Mouse (Mus musculus): ENCODE data around the gene Gstp1. TPM values are rescaled to one million over a fixed set of nuclear protein-coding genes. Genes with fewer than 3 reads are reported as not detected.

Gstp1 gene
- polyA plus RNA-seq, 1 experiment from 2014 or later: 433 TPM

DNA sequence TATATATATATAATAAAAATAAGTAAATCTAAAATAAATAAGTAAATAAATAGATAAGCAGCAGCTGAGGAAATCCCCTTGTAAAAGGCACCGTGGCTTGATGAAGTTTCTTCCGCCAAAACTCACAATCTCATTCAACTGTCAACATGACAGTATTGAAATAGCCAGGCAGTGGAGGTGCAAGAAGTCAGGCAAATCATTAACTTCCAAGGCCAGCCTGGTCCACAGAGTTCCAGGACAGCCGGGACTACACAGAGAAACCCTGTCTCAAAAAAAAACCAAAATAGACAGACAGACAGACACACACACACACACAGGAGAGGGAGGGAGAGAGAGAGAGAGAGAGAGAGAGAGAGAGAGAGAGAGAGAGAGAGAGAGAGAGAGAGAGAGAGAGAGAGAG lies 4.5 kb downstream of the Gstp1 start:
- H3K36me3 ChIP-seq (ENCODE audit: control insufficient read depth, insufficient read depth, low read length): peaks cover 3% of the 10 kb centered on the region; the same call in 1 of the 2 replicates
- H3K27me3 ChIP-seq (ENCODE audit: control insufficient read depth, insufficient read depth, low read depth, low read length): no peaks in the 10 kb centered on the region
- no peak overlapping the region for H3K4me2 ChIP-seq (ENCODE audit: low read depth, low read length)
- 51% methylated on average over 3 of the region's 3 CpGs for WGBS
- no peak overlapping the region for H3K27ac ChIP-seq (ENCODE audit: low read length)
- no peaks in the 10 kb centered on the region for H3K9me3 ChIP-seq (ENCODE audit: control insufficient read depth, low read length)
- H3K4me1 ChIP-seq (replicated peaks; ENCODE audit: control insufficient read depth, insufficient read depth, low read length): peaks cover 8% of the 10 kb centered on the region
- no peak overlapping the region for H3K9ac ChIP-seq (ENCODE audit: low read length)
- no peak overlapping the region for H3K4me3 ChIP-seq (ENCODE audit: low read length)
- no peak for ATAC-seq (ENCODE audit: low read depth)

GRCm38 (mm10) chr19:4032668-4033067 lies 5.1 kb downstream of the Gstp1 start:
- Histone ChIP-seq H3K36me3 (ENCODE audit: control insufficient read depth, insufficient read depth, low read length) (peaks cover 3% of the 10 kb centered on the region; the same call in 1 of the 2 replicates), H3K4me1 (replicated peaks; ENCODE audit: control insufficient read depth, insufficient read depth, low read length) (peaks cover 5% of the 10 kb centered on the region; the same call in 1 of the 2 replicates), H3K9me3 (ENCODE audit: control insufficient read depth, low read length) (no peaks in the 10 kb centered on the region), H3K27me3 (ENCODE audit: control insufficient read depth, insufficient read depth, low read depth, low read length) (no peaks in the 10 kb centered on the region), H3K4me3 (ENCODE audit: low read length) (no peak overlapping the region), H3K4me2 (ENCODE audit: low read depth, low read length) (no peak overlapping the region), H3K9ac (ENCODE audit: low read length) (no peak overlapping the region), H3K27ac (ENCODE audit: low read length) (no peak overlapping the region)
- 45% methylated on average over 7 of the region's 7 CpGs for WGBS
- ATAC-seq (ENCODE audit: low read depth): no peak

DNA sequence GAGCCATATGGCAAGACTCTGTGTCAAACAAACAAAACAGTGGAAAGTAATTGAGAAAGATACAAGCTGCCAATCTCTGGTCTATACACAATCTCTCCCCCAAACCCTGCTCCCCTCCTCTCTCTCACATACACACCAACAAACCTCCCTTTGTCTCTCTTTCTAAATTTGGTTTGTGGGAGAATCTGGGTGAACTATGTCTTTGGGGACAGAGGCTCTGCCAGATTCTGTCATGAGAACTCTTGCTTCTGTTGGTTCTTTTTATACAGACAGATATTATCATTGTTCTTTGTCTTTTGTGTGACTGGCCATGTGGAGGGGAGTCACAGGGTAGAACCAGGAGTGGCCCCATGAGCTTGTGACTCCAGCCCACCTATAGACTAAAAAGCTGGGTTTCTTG lies 10.2 kb downstream of the Gstp1 start:
- H3K9ac ChIP-seq (ENCODE audit: low read length): no peak overlapping the region
- H3K9me3 ChIP-seq (ENCODE audit: control insufficient read depth, low read length): peaks cover 2% of the 10 kb centered on the region; the same call in 1 of the 2 replicates
- H3K4me2 ChIP-seq (ENCODE audit: low read depth, low read length): no peak overlapping the region
- H3K4me1 ChIP-seq (replicated peaks; ENCODE audit: control insufficient read depth, insufficient read depth, low read length): no peaks in the 10 kb centered on the region
- no peak overlapping the region for H3K4me3 ChIP-seq (ENCODE audit: low read length)
- no peaks in the 10 kb centered on the region for H3K36me3 ChIP-seq (ENCODE audit: control insufficient read depth, insufficient read depth, low read length)
- H3K27me3 ChIP-seq (ENCODE audit: control insufficient read depth, insufficient read depth, low read depth, low read length): no peaks in the 10 kb centered on the region
- ATAC-seq (ENCODE audit: low read depth): no peak
- H3K27ac ChIP-seq (ENCODE audit: low read length): no peak overlapping the region

GRCm38 (mm10) chr19:4023185-4023584 lies 14.6 kb downstream of the Gstp1 start:
- Histone ChIP-seq H3K36me3 (ENCODE audit: control insufficient read depth, insufficient read depth, low read length) (no peaks in the 10 kb centered on the region), H3K27ac (ENCODE audit: low read length) (no peak overlapping the region), H3K27me3 (ENCODE audit: control insufficient read depth, insufficient read depth, low read depth, low read length) (no peaks in the 10 kb centered on the region), H3K9ac (ENCODE audit: low read length) (no peak overlapping the region), H3K4me1 (replicated peaks; ENCODE audit: control insufficient read depth, insufficient read depth, low read length) (peaks cover 2% of the 10 kb centered on the region; the same call in 1 of the 2 replicates), H3K4me2 (ENCODE audit: low read depth, low read length) (no peak overlapping the region), H3K9me3 (ENCODE audit: control insufficient read depth, low read length) (peaks cover 2% of the 10 kb centered on the region; the same call in 1 of the 2 replicates), H3K4me3 (ENCODE audit: low read length) (no peak overlapping the region)
- no peak for ATAC-seq (ENCODE audit: low read depth)
- WGBS: 48% methylated on average over 7 of the region's 7 CpGs

- ATAC-seq (ENCODE audit: low read depth): peak; percentile 94
- Histone ChIP-seq H3K27me3 (ENCODE audit: control insufficient read depth, insufficient read depth, low read depth, low read length) (no peaks in the 10 kb centered on the region), H3K4me2 (ENCODE audit: low read depth, low read length) (no peak overlapping the region), H3K9me3 (ENCODE audit: control insufficient read depth, low read length) (no peaks in the 10 kb centered on the region), H3K9ac (ENCODE audit: low read length) (peak overlapping the region; percentile 31; the same call in 1 of the 2 replicates), H3K4me3 (ENCODE audit: low read length) (no peak overlapping the region), H3K4me1 (replicated peaks; ENCODE audit: control insufficient read depth, insufficient read depth, low read length) (peaks cover 2% of the 10 kb centered on the region; the same call in 1 of the 2 replicates), H3K36me3 (ENCODE audit: control insufficient read depth, insufficient read depth, low read length) (no peaks in the 10 kb centered on the region), H3K27ac (ENCODE audit: low read length) (no peak overlapping the region)
- 24% methylated on average over 18 of the region's 18 CpGs for WGBS
Measured at GRCm38 (mm10) chr19:4018743-4019583, 18.8 kb downstream of the Gstp1 start.

DNA sequence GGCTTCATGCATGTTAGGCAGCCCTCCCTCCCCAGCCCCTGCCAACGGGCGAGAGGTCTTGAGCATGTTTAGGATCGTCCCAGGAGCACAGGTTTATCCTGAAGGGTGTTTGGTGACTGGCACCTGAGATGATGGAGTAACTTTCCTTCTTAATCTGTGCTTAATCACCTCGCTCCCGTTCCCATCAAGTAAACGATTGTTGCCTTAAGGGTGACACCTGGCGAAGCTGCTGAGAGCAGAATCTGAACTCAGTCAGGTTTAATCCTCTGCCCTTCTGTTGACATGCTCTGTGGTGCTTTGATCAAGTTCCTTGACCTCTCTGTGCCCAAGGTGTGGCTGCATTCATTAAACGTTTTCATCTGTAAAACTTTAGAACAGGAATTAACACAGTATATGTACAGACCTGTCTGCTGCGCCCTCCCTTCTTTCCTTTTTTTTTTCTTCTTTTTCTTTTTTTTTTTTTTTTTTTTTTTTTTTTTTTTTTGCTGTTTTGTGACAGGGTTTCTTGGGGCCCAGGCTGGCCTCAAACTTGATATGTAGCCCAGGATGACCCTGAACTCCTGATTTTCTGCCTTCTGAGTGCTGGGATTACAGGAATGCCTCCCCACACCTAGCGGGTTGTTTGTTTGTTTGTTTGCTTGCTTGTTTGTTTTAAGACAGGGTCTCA lies 19.7 kb downstream of the Gstp1 start:
- Histone ChIP-seq H3K36me3 (ENCODE audit: control insufficient read depth, insufficient read depth, low read length) (no peaks in the 10 kb centered on the region), H3K4me1 (replicated peaks; ENCODE audit: control insufficient read depth, insufficient read depth, low read length) (peaks cover 2% of the 10 kb centered on the region; the same call in 1 of the 2 replicates), H3K4me2 (ENCODE audit: low read depth, low read length) (no peak overlapping the region), H3K27ac (ENCODE audit: low read length) (no peak overlapping the region), H3K4me3 (ENCODE audit: low read length) (no peak overlapping the region), H3K9ac (ENCODE audit: low read length) (0 out of 2 replicates have a peak overlapping the region, but pooled peaks have one; percentile 0), H3K27me3 (ENCODE audit: control insufficient read depth, insufficient read depth, low read depth, low read length) (no peaks in the 10 kb centered on the region), H3K9me3 (ENCODE audit: control insufficient read depth, low read length) (no peaks in the 10 kb centered on the region)
- WGBS: 41% methylated on average over 10 of the region's 10 CpGs
- ATAC-seq (ENCODE audit: low read depth): no peak

GRCm38 (mm10) chr19:4015635-4016034 lies 22.1 kb downstream of the Gstp1 start:
- H3K4me1 ChIP-seq (replicated peaks; ENCODE audit: control insufficient read depth, insufficient read depth, low read length): peaks cover 10% of the 10 kb centered on the region
- no peak overlapping the region for H3K4me3 ChIP-seq (ENCODE audit: low read length)
- H3K27me3 ChIP-seq (ENCODE audit: control insufficient read depth, insufficient read depth, low read depth, low read length): no peaks in the 10 kb centered on the region
- H3K27ac ChIP-seq (ENCODE audit: low read length): no peak overlapping the region
- no peak overlapping the region for H3K4me2 ChIP-seq (ENCODE audit: low read depth, low read length)
- 53% methylated on average over 5 of the region's 5 CpGs for WGBS
- H3K9me3 ChIP-seq (ENCODE audit: control insufficient read depth, low read length): no peaks in the 10 kb centered on the region
- H3K9ac ChIP-seq (ENCODE audit: low read length): no peak overlapping the region
- ATAC-seq (ENCODE audit: low read depth): no peak
- no peaks in the 10 kb centered on the region for H3K36me3 ChIP-seq (ENCODE audit: control insufficient read depth, insufficient read depth, low read length)

DNA sequence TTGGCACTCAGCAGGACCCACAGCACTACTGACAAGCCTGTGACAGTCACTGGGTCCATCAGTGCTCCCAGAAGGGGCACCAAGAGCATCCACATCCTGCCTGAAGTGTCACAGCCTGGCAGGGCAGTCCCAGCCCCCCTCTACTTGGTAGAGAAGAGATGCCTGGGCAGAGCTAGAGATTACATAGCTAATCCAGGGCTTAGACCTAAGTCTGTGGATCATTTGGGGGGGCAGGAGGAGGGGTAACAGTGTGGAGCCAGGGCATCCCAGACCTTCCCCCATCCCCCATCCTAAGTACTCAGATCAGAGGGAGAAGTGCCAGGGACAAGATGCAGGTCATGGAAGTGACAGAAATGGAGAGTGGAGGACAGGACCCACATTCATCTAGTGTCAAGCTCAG lies 23.0 kb downstream of the Gstp1 start:
- Histone ChIP-seq H3K4me2 (ENCODE audit: low read depth, low read length) (no peak overlapping the region), H3K9me3 (ENCODE audit: control insufficient read depth, low read length) (no peaks in the 10 kb centered on the region), H3K36me3 (ENCODE audit: control insufficient read depth, insufficient read depth, low read length) (peaks cover 3% of the 10 kb centered on the region), H3K9ac (ENCODE audit: low read length) (no peak overlapping the region), H3K4me1 (replicated peaks; ENCODE audit: control insufficient read depth, insufficient read depth, low read length) (peaks cover 10% of the 10 kb centered on the region), H3K27me3 (ENCODE audit: control insufficient read depth, insufficient read depth, low read depth, low read length) (no peaks in the 10 kb centered on the region), H3K27ac (ENCODE audit: low read length) (no peak overlapping the region), H3K4me3 (ENCODE audit: low read length) (no peak overlapping the region)
- ATAC-seq (ENCODE audit: low read depth): no peak

DNA sequence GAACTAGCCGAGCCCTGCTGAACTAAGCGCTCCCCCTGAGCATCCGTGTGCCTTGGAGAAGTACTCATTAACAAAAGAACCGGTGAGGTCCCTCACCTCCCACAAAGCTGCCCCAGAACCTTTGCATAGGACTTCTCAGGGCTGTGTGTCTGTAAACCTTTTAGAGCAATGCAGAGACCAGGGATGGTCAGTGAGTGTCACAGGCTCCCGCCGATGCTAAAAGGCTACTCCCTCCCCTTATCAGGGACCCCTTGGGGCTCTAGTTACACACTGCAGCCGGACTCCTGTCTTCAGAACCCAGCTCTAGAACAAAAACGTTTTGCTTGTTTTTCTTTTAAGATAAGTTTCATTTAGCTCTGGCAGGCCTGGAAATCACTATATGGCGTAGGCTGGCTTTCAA lies 24.7 kb downstream of the Gstp1 start:
- 12% methylated on average over 9 of the region's 9 CpGs for WGBS
- Histone ChIP-seq H3K9ac (ENCODE audit: low read length) (peak overlapping the region; percentile 64), H3K4me3 (ENCODE audit: low read length) (peak overlapping the region; percentile 93), H3K4me2 (ENCODE audit: low read depth, low read length) (peak overlapping the region; percentile 55), H3K9me3 (ENCODE audit: control insufficient read depth, low read length) (no peaks in the 10 kb centered on the region), H3K36me3 (ENCODE audit: control insufficient read depth, insufficient read depth, low read length) (peaks cover 12% of the 10 kb centered on the region), H3K4me1 (replicated peaks; ENCODE audit: control insufficient read depth, insufficient read depth, low read length) (peaks cover 8% of the 10 kb centered on the region), H3K27ac (ENCODE audit: low read length) (0 out of 2 replicates have a peak overlapping the region, but pooled peaks have one; percentile 10), H3K27me3 (ENCODE audit: control insufficient read depth, insufficient read depth, low read depth, low read length) (no peaks in the 10 kb centered on the region)
- ATAC-seq (ENCODE audit: low read depth): peak; percentile 18

Measured in lung, embryonic 16.5 days (tissue).